Mouse (Mus musculus) Muller cell, postnatal 12 days (primary cell): ENCODE results near the gene Calm1.

ENCODE experiments used
- DNase-seq: peaks from one replicate; pipeline ENCODE4 v3.0.0-alpha.2; 2015; ENCODE audit errors: inconsistent ontology term

Calm1 gene

DNA sequence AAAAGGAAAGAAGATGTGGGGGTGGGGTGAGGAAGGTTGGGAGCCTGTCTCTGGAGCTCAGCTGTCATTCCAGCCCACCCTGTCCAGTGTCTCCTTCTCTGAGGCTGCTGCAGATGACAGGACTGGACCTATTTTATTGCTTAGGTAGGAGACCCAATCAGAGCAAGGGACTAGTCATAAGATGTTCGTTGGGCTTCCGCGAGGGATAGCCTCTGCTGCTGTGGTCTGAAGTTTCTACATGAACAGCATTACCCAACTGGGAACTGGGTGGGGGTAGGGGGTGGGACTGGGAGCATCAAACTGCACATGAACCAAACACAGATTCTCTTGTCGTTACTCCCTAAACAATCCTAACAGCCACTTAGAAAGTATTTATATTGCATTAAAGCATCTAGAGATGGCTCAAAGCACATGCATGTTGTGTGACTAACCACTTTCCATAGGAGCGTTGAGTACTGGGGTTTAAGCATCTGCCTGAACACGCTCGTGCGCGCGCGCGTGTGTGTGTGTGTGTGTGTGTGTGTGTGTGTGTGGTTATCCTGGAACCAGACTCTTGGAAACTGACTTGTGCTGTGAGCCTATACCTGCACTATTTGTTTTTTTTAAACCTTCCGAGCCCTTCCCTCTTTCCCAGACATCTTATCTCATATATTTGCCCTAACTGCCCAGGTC, 23.2 kb downstream of the Calm1 start:
- no peak for DNase-seq

DNA sequence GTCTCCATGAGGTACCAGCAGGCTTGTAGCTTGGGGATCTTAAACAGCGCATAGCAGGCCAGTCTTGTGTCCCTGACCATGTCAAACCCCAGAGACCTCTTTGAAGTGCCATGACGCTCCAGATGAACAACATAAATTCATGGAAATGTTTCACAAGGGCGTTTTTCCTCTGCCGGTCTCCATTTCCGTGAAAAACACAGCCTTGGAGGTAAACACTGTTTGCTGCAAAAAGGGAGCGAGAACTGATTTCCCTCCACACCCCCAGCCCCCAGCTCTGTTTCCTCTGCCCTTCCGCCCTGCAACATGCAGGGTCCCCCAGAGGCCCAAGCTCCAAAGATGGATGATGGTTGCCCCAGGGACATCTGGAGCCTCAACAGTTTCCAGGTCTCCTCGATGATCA, 24.3 kb downstream of the Calm1 start:
- no peak for DNase-seq

DNA sequence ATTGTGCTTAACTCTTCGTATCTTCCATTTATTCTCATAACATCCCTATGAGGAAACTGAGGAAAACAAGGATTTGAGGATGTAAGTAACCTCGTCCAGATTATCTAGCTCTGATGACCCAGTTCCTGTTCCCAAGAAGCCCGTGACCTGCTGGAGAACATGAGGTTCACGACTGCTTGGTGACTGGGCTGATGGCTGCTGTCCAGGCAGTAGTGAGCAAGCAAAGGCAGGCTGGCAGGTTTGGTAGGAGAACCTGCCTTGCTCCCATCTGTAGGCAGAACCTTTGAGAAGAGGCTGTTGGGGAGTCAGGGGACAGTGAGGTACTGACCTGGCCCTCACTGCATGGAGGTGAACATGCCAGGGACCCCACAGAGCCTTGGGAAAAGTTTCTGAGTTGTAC, 26.0 kb downstream of the Calm1 start:
- no peak for DNase-seq

DNA sequence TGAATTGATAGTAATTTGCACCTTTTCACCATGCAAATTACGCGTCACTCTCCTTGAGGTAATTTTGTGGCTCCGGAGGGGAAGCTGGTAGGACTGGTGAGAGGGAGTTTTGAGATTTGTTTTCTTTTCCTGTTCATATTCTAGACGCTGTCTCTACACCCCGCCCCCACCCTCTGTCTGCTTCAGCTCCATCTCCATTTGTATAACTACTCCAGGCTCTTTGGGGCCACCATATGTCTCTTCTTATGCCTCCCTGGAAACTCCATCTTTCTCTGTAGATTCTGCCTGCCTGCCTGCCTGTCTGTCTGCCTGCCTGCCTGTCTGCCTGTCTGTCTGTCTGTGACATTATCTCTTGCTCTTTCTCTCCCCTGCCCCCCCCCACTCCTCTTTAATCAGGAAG, 26.8 kb downstream of the Calm1 start:
- DNase-seq, result no peak

DNA sequence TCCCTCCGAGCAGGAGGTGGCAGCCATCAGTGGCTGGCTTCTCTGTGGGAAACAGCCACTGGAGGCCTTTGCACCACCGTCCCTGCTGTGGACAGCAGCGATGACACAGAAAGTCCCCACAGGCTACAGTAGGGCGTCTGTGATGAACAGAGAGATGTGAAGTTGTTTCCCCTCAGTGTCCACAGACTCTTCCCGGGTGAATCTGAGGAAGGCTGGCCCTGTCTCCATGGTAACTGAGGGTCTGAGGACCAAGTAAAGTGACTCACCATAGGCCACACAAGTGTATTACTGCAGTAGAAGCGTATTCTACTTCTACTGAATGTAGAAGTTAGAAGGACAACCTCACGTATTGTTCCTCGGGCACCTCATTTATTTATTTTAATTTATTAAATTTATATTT, 27.4 kb downstream of the Calm1 start:
- no peak for DNase-seq

DNA sequence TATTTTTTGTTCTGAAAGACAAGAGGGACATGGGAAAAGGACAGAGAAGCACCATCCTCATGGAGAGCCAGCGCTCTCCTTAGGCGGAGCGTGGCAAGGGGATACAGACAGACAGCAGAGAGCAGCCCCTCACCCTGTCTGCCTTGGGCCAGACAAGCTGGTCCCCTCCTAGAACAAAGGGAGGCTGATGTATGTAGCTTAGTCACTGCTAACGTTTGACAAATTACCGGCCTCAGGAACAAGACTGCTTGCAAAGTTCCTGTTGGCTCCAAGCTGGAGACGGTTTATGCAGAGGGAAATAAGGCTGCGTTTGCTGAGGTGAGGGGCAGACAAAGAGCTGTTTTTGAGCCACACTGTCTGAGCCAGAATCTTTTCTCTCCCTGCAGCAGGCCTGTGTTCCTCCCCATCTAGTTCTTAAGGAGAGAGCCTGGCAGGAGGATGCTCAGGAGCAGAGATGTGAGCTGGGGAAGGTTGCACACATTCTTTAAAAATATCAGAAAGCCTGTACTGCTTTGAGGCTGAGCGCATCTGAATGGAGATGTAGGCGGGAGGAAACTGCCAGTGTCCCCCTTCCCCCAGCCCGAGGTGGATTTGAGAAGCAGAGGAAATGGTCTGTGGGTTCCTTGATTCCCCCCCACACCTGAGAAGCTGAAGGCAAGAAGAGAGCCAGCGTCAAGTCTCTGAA, 28.9 kb downstream of the Calm1 start:
- DNase-seq, result no peak

DNA sequence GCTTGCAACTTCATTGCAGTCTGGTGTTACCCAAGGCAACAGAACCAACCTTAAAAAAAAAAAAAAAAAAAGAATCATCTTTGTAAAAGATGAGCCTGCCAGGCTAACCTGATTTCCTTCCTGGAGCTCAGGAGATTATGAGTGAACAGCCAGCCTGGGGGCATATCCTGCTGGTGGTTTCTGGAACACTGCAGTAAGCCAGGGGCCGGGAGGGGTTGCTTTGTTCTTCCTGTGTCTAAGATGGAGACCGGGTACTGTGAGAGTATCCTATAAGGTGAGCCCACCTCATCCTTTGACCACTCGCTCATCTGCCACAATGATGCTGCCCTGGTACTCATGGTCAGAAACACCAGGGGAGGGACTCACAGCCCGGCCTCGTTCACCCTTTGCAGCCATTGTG, 35.0 kb downstream of the Calm1 start:
- DNase-seq, result no peak

DNA sequence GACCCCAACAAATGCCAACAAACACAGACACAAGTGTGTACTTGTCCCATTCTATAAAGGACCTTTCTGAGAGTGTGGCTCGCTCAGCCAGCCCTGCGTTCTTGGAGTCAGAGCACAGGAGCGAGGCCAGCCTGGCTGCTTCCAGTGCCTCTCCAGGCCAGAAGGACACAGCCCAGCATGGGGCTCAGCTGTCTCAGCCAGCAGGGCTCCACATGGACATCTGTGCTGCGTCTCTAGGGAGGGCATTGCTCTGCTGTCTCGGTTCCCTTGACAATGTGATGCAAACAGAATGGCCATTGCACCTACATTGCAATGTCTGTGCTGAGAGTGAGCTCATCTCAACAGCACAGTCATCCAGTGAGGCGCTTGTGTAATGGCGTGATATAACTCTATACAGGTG, 35.7 kb downstream of the Calm1 start:
- DNase-seq, result no peak

DNA sequence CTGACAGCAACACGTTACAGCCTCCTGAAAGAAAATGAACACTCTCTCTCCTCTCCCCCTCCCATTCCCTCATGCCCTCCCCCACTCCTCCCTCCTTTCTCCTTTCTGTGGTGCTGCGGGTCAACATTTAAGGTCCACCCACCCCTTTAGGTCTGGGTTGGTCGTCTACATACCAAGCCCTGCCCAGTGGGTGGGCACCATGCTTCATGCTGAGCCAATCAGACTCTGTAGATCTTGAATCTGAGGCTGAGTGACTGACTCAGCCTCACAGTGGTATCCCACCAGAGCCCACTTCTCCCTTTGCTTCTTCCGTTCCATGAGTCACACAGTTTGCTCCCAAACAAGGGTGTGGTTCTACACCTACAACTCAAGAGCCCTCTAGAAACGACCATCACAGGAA, 36.2 kb downstream of the Calm1 start:
- DNase-seq, result no peak

DNA sequence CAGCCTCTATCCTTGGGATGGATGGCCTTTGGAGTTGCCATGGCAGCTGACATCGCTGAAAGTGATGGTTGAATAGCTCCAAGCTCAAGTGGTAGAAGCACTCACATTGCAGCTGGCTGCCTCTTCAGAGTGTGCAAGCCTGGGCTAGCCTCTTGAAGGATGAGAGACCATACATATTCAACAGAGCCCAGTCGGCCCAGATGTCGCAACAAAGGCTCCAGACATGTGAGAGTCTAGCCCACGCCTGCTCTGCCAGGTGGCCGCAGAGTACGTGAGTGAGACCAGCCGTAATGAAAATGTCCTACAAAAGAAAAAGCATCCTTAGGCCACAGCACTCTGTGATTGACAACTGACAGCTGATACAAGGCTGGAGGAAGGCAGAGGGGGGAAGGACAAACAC, 40.2 kb downstream of the Calm1 start:
- DNase-seq, result no peak

DNA sequence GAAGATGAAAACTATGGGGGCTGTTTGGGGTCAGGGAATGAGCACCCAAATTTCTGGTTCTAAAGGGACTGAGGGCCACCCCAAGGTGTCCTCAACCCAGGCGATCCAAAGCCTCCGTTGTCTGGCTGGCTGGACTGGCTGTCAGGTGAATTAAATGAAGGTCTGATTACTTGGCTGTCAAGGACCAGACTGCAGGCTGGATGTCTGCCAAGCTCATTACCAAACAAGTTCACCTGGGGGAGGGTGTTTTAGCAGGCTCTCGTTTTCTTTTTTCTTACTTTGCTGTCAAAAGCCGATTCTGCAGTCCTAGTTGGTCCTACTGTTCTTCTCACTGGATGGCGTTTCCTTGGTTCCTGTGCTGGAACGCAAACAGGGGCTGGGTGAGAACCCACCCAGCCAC, 40.6 kb downstream of the Calm1 start:
- DNase-seq, result no peak

DNA sequence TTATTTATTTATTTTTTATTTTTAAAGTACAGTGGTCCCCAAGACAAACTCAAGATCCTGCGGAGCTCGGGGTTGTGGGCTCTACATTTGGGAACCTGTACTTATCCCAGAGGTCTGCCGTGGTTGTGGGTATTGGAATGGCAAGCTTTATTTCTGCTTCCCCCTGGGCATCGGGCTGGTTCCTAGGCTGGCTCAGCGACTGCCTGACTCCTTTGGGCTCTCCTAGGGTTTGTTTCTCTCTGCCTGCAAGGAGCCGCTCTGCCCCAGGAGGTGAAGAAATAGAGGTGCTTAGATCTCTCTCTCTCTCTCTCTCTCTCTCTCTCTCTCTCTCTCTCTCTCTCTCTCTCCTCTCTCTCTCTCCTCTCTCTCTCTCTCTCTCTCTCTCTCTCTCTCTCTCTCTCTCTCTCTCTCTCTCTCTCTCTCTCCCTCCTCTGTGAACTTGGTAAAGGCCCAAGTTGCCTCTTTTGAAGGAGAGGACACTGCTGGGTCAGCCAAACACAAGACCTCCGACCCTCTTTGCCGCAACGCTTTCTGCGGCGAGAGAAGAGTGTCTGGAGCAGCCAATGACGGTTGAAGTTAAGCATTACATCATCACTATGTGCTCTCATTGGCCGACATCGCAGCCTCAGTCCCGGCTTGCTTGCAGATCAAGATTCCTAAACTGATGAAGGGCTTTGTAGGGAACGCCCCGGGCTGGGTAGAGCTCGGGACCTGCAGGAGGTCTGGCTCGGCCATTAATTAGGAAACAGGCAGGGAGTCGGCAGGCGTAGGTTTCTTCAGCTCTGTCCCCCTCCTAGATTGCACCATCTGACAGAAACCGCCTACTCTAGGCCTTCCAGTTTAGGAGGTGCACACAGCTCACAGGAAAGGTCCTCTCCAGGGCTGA, 42.9 kb downstream of the Calm1 start:
- peak; percentile 83 for DNase-seq

DNA sequence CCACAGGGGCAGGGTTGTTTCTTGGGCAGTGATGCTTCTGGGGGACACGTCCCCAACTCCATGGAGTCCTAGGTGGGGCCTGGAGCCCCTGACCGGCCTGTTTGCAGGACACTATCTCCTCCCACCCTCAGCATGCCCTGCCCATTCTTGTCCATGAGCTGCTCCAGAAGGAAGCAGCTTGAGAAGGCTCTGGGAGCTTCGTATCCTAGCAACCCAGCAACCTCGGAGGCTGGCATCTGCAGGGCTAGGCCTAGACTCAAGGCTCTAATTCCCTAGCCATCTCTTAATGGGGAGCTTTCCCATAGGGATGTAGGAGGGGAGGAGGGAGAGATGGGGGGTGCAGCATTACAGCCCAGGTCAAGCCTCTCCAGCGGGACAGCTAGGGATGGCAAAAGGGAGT, 45.3 kb downstream of the Calm1 start:
- no peak for DNase-seq

DNA sequence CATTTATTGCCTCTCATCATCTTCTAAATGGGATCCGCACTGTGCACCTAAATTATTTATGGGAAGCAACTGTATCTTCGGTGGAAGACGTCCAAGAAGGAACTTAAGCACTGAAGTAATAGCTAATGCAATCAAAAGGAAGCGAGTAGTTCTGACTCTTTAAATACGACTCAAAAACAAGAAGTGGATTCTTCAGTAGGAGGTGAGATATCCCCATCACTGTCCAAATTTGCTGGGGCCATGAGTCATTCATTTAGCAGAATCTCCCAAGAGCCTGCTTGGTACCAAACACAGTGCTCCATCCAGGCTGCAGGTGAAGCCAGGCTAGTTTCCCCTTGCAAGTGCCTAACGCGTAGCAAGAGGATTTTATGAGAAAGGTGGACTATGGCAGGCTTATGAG, 49.9 kb downstream of the Calm1 start:
- no peak for DNase-seq

DNA sequence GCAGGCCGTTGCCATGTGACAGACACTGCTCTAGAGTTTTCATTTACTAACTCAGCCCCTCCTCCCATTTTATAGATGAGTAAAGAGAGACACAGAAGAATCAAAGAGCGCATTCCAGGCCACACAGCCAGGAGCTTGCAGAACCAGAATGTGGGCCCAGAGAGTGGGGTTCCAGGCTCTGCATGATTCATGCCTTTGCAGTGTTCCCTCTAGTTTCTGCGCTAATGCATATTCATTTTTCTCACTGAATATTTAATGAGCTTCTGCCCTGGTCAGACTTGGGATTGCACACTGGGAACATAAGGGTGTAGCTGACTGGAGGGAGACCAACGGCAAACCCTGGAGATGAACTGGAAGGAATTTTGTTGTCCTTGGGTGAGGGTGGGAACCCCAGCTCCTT, 55.2 kb downstream of the Calm1 start:
- DNase-seq, result no peak

DNA sequence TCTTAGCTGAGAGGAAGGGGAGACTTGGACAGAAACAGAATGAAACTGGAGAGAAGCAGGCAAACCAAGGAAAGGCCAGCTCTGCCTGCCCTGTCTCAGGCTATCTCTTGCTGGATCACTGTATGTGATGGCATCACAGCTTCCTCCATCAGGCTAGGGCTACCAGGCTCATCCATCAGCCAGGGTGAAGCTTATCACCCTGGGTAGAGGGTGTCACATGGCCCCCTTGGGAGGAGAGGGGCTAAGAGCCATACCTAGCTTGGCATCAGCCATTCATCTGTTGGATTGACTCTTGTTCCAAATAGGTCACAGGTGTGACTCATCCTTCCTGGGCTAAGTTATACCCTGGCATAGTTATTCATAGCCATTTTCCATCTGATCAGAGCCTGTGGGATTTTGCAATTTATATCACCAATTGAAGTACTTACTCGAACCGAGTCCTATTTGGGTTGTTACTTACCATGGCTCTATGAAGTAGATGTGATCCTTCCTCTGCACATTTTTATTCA, 56.3 kb downstream of the Calm1 start:
- no peak for DNase-seq

DNA sequence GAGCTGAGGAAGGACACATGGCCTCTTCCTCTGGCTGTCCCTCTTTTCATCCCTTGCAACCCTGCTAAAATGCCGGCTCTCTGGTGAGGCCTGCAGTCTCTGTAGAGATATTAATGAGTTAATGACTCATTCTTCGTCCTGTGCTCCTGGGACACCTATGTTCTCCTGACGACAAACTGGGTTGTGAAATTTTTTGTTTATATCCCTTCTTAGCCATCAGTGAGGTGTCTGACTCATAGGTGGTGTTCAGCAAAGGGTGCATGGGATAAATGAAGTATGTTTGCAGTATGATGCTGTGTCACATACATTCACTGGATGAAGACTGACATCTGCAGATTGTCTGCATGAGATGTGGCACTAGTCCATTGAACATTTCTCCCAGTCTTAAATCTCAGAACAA, 58.5 kb downstream of the Calm1 start:
- DNase-seq, result no peak
